Mouse (Mus musculus) T-cell, adult 2 months (primary cell): Measurements from ENCODE around the gene Lrrc26.
A peak's percentile ranks its signal among the peaks of the same experiment; 100 is the strongest.

Experiments
- DNase-seq: peaks from one replicate; pipeline ENCODE4 v3.0.0; 2022; ENCODE audit warnings: low spot score

Gene Lrrc26

DNA sequence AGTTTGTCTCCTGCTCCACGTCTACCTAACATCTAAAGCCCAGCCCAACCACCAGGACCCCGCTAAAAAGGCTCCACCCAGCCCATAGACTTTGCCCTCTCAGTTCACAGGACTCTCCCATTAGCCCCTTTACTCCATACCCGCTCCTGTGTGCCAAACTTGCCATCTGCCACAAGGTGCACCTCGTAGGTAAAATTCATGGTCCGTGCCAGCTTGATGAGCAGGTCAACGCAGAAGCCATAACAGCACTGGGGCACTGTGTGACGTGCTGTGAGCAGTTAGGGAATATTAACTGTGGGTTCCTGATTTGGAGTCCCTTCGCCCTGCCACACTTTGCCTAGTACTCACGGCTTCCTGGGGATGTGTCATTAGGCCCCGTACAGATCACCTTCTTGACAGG, 8.3 kb downstream of the Lrrc26 start:
- DNase-seq, result no peak

DNA sequence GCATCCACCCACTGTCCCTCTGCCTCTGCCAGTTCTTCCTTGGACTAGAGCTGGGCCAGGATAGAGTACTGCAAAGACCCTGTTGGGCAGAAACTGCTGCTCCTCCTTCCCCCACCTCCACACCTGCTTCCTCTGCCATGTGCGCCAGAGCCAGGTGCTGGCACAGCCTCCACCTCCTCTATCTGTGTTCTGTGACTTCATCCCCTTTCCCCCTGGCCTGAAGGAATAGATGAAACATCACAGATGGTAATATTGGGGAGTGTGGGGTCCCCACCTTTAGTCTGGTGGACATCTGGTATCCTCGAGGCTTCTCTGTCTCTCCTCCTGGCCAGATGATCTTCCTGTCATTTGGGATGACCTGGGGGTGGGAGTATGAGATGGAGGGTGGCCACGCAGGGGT, 13.7 kb downstream of the Lrrc26 start:
- no peak for DNase-seq

DNA sequence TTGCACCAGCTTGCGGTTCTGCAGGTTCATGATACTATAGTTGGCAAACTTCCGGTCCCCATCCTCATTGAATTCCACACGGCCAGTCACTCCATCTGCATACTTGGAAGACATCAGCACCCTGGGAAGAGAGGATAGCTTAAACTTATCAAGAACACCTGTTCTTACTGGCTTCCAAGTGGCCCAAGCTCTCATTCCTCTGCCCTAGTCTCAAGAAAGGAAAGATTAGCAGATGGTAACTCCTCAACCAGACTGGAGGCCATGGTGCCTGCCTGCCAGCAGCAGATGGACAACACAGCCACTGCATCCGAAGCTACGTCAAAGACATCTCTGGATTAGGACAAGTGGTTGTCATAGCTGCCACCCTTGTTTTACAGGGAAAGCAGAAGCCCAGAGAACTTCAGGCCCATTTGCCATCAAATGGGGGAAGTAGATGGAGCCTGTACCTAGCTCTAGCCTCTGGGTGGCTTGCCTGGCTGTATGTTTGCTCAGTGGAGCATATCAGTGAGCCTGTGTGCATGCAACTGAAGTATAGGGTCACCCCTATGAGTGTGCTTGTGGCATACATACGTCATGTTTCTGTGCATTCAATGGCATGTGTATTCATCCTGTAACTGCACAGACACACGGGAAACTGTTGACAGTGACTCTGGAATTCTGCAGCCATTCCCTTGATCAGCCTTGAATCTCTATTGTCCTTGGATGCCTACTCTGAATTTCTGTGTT, 14.4 kb downstream of the Lrrc26 start:
- DNase-seq, result no peak

DNA sequence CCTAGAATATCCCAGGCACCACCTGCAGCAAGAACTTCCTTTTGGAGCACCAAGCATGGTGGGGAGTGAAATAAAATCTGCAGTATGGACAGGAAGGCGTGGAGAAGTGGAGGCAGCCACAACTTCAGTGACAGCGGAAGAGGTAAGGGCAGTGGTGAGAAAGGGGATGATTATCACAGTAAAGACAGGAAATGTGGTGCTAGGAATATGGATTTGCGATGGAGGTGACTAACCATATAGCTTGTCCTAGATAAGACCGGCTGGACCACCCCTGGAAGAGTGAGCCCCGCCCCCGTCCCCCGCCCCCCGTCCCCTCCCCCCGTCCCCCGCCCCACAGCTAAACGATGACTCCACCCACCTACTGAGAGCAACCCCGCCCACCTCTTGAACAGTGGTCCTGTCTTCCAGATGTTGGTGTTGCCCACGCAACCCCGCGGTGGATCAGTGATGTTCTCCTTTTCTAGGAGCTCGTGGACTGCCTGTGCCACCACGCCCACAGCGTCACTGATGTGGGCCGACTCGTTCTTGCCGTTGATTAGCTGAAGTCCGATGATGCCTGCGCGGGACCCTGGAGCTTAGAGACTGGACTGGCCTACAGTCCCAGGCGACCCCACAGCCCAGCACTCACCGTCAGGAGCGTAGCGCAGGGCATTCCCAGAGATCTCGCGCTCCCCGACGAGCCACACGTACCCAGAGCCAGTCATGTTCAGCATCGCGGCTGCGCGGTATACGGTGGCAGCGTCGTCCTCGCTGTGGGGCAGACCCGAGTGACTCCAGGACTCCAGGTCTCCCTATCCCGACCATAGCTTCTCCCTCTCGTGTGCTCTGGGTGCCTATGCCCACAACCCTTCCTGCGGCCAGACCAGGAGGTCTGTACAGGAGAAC, 15.2 kb downstream of the Lrrc26 start:
- peak; percentile 31 for DNase-seq

DNA sequence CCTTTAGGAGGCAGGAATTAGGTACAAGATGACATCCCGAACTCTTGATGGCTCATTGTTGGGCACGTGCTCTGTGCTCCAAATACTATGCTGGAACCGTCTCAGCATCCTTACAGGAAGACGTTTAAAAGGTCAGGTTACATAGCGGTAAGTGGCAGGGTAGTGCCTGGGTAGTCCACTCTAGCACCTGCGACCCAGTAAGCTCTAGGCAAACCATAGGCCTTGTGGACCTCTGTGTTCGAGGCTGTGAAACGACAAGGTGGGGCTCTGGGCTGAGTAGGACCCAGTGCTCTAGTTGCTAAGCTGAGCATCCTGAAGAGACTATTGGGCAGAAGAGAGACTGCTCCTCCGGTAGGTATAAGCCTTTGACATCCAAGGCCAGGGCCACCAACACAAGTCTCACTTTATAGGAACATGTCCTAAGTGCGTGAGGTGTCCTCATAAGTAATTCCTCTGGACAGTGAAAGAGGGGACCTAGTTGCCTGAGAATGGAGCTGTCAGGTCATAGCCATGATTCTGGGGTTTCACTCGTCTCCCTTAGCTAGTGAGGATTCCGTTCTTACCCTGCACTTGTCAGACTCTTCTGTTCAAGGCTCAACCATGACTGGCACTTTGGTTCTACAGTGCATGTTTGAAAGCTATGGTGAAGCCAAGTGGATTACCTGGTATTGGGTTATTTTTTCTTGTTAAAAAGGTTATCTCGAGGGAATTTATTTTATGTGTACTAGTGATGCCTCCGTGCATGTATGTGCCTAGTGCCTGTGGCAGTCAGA, 16.1 kb downstream of the Lrrc26 start:
- no peak for DNase-seq

DNA sequence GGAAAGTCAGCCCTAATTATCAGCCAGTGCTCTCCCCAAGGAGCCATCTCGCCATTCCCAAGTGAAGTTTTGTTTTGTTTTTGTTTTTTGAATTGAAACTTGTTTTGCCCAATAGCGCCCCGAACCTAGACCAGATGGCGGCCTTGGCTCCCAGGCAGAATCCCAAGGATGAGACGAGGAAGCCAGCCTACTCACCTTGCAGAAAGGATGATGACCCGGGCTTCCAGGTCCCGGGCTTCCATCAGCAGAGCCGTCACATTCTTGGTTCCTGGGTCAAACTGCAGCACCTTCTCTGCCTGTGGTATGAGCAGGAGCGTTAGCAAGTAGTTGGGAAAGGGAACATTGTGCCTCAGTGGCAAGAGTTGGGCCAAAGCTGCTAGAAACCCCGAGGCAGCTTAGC, 20.5 kb downstream of the Lrrc26 start:
- no peak for DNase-seq

DNA sequence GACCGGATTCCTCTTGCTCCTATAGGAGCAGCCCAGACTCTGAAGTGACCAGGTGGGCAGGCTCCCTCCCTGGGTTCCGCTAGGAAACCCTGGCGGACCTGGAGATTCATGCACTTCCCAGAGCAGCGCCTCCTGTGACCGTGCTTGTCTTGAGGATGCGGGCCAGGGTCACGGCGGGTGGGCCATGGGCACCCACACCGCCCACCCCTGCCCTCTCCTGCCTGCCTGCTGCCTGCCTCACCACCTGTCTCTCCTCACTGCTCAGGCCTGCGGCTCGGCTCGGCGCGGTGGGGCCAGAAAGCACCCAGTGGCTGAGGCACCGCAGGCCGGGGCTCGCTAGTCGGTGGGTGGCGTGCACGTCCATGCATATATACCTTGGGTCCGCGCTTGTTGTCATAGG, 21.3 kb downstream of the Lrrc26 start:
- DNase-seq, result no peak

DNA sequence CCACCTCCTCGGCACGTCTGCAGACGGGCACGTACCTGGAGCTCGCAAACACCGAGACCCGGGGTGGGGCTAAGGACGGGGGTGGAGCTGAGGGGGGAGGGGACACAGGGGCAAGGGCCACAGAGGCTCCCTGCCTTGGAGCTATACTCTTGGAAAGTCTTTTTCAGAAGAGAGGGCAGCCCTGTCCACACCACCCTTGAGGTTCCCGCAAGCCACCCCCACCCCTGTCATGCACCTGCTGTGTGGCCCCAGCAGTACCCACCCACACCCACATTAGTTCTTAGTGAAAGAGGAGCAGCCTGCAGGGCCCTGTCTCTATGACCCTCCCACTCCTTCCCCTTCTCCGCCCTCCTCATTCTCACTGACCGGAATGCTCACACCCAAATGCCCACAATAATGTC, 21.8 kb downstream of the Lrrc26 start:
- no peak for DNase-seq

DNA sequence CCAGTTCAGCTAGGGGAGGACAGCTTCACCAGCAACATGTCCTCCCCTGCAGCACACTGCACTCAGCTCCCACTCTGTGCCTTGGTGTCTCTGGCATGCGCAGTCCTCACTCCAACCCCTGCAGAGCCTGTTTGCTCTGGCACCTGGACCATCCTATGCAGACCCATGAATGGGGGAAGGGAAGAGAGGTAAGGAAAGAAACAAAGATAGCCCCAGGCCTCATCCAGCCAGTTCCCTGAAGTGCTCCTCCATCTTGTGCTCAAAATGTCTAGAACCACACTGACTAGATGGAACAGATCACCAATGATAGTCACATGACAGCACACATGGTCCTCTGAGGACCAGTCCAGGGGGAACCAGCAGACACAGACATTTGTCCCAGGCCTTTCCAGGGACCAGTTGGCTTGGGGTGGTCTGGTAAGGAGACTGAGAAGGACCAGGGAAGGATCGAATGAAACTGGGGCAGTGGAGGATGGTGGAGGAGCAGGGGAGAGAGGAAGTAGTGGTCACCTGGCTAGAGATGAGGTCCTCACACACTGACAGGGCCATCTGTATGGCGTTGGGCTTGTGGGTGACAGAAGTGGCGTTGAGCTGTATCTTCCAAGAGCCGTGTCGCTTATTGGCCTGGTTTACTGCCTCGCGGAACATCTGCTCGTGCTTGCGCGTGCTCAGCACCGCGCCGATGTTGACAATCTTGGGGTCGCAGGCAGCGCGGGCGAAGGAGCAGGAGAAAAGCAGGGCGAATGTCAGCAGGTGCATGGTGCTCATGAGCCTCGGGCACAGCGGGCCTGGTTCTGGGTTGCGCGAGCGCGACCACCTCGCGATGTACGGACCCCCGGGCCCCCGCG, 28.6 kb downstream of the Lrrc26 start:
- no peak for DNase-seq

DNA sequence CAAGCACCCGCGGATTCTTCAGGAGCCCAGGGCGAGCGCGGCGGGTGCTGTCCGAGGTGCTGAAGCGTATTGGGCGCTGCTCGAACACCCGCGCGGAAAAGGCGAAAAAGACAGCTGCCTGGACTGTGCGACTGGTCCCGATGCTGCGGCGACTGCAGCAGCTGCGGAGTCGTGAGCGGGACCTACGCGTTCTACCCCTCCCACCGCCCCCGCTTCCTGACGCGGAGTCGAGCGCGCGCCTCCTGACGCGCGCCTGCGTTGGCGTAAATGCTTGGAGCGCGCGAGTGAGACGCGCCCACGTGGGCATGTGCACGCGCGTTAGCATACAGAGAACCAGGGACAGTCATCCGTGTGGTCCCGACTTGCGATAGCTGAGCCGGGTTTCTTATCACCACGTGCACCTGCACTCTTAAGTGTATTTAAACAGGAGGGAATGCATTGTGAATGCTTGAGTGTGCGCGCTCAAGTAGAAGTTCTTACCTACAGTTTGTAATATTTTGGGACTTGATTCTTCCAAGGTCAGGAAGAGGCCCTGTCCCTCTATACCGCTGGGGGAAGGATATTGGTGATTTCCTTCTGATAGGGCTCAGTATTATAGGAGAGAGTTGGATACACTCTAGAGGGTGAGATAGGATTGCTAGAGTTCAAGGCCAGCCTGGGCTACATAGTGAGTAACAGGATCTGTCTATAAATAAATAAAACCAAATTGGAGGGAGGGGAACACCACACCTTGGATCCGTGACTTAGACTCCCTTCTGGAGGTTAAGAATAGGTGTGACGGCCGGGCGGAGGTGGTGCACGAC, 29.5 kb downstream of the Lrrc26 start, which contains the start of gene Grin1:
Gene Grin1, minus strand, starts transcription at position 217 of the 803 bp plus-strand sequence.
- DNase-seq, result peak; percentile 21

DNA sequence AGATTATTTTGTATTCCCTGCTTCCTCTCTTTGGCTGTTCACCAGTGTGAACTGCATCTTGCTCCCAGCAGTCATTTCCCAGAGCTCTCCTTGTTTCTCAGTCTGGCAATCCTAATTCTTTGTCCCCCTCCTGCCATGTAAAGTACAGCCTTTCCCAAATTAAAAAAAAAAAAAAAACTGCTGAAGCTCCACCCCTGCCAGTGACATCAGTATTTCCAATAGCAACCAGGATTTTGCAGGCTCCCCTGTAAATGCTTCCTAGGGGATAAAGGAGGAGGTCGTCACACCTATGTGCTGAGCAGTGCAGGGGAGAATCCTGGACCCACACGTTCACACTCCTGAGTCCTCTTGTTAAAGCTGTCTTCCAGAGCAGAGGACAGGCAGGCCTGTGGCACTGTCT, 30.4 kb downstream of the Lrrc26 start:
- DNase-seq, result no peak

DNA sequence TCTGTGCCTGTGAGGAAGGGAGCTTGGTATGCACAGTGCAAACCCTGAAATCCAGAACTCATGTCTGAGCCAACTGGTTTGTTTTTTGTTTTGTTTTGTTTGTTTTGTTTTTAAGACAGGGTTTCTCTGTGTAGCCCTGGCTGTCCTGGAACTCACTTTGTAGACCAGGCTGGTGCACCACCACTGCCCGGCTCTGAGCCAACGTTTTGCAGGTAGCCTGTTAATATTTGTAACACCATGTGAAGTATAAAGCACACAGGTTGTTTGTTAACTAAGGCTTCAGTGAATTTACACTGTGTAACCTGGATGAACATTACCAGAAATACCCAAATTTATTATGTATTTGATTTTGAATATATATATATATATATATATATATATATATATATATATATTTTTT, 36.3 kb downstream of the Lrrc26 start:
- no peak for DNase-seq

DNA sequence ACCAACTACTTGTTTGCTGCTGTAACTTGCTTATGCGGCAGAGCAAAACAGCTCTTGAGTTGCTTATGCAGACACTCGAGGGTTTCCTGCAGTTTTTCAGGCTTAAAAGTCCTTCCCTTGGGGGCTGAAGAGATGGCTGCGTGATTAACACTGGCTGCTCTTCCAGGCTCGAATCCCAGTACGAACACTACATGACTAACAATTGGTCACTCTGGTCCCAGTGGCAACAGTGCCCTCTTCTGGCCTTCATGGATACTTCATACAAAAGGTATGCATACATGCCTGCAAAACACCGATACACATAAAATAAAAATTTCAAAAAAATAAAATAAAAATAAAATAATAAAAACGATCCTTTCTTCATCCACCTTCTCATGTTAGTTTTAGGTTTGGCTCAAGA, 38.7 kb downstream of the Lrrc26 start:
- DNase-seq, result no peak

DNA sequence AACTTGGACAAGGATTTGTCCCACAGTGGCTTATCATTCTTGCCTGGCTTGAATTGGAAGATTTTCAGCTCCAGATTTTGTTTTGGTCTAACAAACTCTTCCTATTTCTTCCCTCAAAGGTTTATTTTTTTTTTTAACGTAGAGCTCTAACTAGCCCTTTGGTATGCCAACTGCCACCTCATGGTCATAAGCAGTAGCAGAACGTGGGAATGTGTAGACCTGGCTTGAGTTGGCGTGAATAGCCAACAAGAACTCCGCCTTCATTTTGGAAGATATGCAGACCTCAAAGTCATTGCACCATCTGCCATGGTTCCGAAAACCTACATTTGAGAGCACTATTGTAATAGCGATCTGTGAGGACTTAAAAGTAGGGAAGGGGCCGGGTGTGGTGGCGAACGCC, 41.8 kb downstream of the Lrrc26 start:
- DNase-seq, result no peak

DNA sequence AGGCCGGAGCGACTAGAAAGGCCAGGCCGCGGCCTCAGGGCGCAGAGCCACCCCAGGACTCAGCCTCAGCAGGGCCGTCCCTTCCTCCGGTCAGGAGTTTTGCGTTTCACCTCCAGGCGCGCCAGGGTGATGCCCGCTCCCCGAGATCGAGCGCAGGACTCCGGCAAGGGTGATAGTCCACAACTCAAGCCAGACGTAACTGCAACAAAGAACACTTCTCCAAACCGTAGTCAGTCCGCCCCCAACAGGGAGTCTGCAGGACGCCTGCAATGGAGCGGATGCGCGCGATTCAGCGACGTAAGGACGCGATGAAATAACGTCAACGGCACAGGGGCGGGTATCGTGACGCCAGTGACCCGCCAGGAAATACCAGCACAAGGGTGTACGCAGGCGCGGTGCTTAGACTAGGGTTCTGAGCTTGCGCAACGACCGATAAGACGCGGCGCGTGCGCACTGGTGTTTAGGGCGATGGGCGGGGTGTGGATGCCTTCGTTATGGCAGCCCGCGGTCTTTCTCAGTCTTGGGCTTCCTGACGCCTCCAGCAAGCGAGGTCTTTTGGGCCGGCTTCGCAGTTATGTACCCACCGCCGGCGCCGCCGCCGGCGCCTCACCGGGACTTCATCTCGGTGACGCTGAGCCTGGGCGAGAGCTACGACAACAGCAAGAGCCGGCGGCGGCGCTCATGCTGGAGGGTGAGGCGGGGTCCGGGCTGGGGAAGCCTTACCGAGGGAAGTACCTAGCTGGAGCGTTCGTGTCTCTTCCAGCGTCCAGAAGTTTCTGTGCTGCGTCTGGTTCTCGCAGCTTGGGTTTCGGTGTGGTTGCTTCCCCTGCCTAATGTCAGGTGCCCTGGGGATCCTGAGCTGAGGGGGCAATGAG, 42.8 kb downstream of the Lrrc26 start, which contains the start of gene Man1b1:
Gene Man1b1, plus strand, starts transcription at position 53 of the 875 bp plus-strand sequence.
- peak; percentile 100 for DNase-seq

DNA sequence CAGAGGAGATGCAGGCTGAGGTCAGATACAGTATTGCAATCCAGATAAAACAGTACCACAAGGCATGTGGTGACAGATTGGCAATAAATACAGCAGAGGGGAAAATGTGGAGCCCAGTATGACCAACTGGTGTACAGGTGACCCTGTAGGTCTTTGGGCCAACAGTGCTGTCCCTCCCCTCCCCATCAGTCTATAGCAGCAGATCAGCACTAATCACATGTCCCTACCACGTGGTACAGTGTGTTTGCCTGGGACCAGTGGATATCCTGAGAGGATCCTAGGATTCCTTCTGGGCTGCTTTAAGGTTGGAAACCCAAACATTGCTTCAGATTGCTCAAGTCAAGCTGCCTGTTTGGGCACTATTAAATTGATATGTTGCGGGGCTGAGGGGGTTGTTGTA, 43.9 kb downstream of the Lrrc26 start:
- DNase-seq, result no peak

DNA sequence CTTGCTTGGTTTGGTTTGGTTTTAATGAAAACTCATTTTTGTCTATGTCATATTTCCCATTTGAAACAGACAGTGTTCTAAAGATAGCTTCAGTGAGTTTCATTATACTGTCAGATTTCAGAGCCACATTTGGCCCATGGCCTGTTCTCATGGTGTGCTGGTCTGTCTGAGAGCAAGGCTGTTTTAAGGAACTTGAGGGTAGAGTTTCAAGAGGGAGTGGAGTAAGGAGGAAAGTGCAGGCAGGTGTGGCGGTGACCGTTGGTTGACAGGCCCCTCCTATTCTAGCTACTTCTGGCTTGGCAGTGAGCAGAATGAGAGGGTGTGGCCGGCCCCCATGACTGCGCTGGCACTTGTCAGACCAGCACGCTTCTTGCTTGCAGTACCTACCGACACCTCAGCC, 48.6 kb downstream of the Lrrc26 start:
- no peak for DNase-seq
